Comparison of ENCODE assay signal across 8 mouse cellular contexts in genomic region chr17:83982700-83983069, GRCm38 (mm10).
DNase-seq lines count a peak whose midpoint lies in the region; ATAC-seq and TF ChIP-seq lines count a peak whose summit lies in the region.

No protein-coding gene starts in this region.

- H3K9ac ChIP-seq in midbrain, postnatal 0 days (replicated peaks; ENCODE audit: low read length, poor library complexity, severe bottlenecking), result no peak overlapping the region
- H3K9ac ChIP-seq in hindbrain, postnatal 0 days (replicated peaks; ENCODE audit: low read length), result peak overlapping the region; percentile 28; the same call in 1 of the 2 replicates

- H3K36me3 ChIP-seq in midbrain, embryonic 10.5 days, result no peaks in the 10 kb centered on the region
- H3K36me3 ChIP-seq in midbrain, postnatal 0 days (ENCODE audit: insufficient read depth, low read length), result no peaks in the 10 kb centered on the region
- H3K36me3 ChIP-seq in hindbrain, postnatal 0 days (ENCODE audit: insufficient read depth, low read length), result no peaks in the 10 kb centered on the region
- no peaks in the 10 kb centered on the region for H3K36me3 ChIP-seq in small intestine, adult 2 months (ENCODE audit: control insufficient read depth, insufficient read depth, low read length)

- 0 out of 2 replicates have a peak, but pooled peaks cover 2% of the 10 kb centered on the region for H3K9me3 ChIP-seq in midbrain, embryonic 10.5 days (replicated peaks)
- H3K9me3 ChIP-seq in midbrain, postnatal 0 days (ENCODE audit: low read length), result no peaks in the 10 kb centered on the region
- no peaks in the 10 kb centered on the region for H3K9me3 ChIP-seq in hindbrain, postnatal 0 days (ENCODE audit: low read length)

- 61% methylated on average over 8 of the region's 8 CpGs for WGBS in cerebellum, adult 2 months
- 61% methylated on average over 8 of the region's 8 CpGs for WGBS in midbrain, embryonic 10.5 days
- WGBS in midbrain, postnatal 0 days, result 52% methylated on average over 8 of the region's 8 CpGs
- WGBS in hindbrain, postnatal 0 days, result 43% methylated on average over 8 of the region's 8 CpGs
- whole genome bisulfite sequencing in small intestine, adult 2 months, result 84% methylated on average over 8 of the region's 8 CpGs

- TF ChIP-seq CTCF in cerebellum, adult 2 months (IDR thresholded peaks at IDR 0.05; ENCODE audit: borderline replicate concordance, insufficient read depth, low read depth, low read length), result no peak
- no peak for TF ChIP-seq CTCF in midbrain, postnatal 0 days (IDR thresholded peaks at IDR 0.05)
- no peak for TF ChIP-seq CTCF in hindbrain, postnatal 0 days (IDR thresholded peaks at IDR 0.05; ENCODE audit: low read depth)
- TF ChIP-seq CTCF in small intestine, adult 2 months (IDR thresholded peaks at IDR 0.05; ENCODE audit: extremely low read depth, insufficient read length, insufficient replicate concordance, low read depth, low read length), result no peak

- TF ChIP-seq POLR2A in cerebellum, adult 2 months (IDR thresholded peaks at IDR 0.05; ENCODE audit: borderline replicate concordance, insufficient read depth, low read length), result no peak
- no peak for TF ChIP-seq POLR2A in small intestine, adult 2 months (IDR thresholded peaks at IDR 0.05; ENCODE audit: low read depth, low read length)

- peaks cover 6% of the 10 kb centered on the region; the same call in 1 of the 2 replicates for H3K4me1 ChIP-seq in cerebellum, adult 2 months (ENCODE audit: control insufficient read depth, insufficient read depth, low read length)
- H3K4me1 ChIP-seq in midbrain, embryonic 10.5 days, result peaks cover 53% of the 10 kb centered on the region
- H3K4me1 ChIP-seq in midbrain, postnatal 0 days (ENCODE audit: insufficient read depth, low read length), result 0 out of 2 replicates have a peak, but pooled peaks cover 7% of the 10 kb centered on the region
- peaks cover 10% of the 10 kb centered on the region; the same call in 1 of the 2 replicates for H3K4me1 ChIP-seq in hindbrain, postnatal 0 days (ENCODE audit: insufficient read depth, low read length)
- peaks cover 11% of the 10 kb centered on the region for H3K4me1 ChIP-seq in small intestine, adult 2 months (ENCODE audit: control insufficient read depth, insufficient read depth, insufficient read length, low read length)

- H3K27ac ChIP-seq in cerebellum, adult 2 months (ENCODE audit: insufficient read depth, low read length), result peak overlapping the region; percentile 54; the same call in 1 of the 2 replicates
- peak overlapping the region; percentile 80 for H3K27ac ChIP-seq in midbrain, embryonic 10.5 days (replicated peaks)
- no peak overlapping the region for H3K27ac ChIP-seq in midbrain, postnatal 0 days (ENCODE audit: low read depth, low read length)
- peak overlapping the region; percentile 76 for H3K27ac ChIP-seq in hindbrain, postnatal 0 days
- H3K27ac ChIP-seq in small intestine, adult 2 months (ENCODE audit: insufficient read depth, low read depth, low read length), result peak overlapping the region; percentile 32

- H3K4me3 ChIP-seq in cerebellum, adult 2 months (replicated peaks; ENCODE audit: insufficient read depth, low read depth, low read length), result no peak overlapping the region
- H3K4me3 ChIP-seq in midbrain, embryonic 10.5 days, result no peak overlapping the region
- no peak overlapping the region for H3K4me3 ChIP-seq in midbrain, postnatal 0 days (ENCODE audit: low read depth, low read length)
- H3K4me3 ChIP-seq in hindbrain, postnatal 0 days (ENCODE audit: low read length), result no peak overlapping the region
- H3K4me3 ChIP-seq in small intestine, adult 2 months (ENCODE audit: low read depth, low read length), result no peak overlapping the region

- no peaks in the 10 kb centered on the region for H3K27me3 ChIP-seq in cerebellum, adult 2 months (ENCODE audit: control insufficient read depth, insufficient read depth, low read length)
- H3K27me3 ChIP-seq in midbrain, embryonic 10.5 days (ENCODE audit: low read depth, poor library complexity, severe bottlenecking), result 0 out of 2 replicates have a peak, but pooled peaks cover 7% of the 10 kb centered on the region
- H3K27me3 ChIP-seq in midbrain, postnatal 0 days (ENCODE audit: insufficient read depth, low read length), result no peaks in the 10 kb centered on the region
- H3K27me3 ChIP-seq in hindbrain, postnatal 0 days (ENCODE audit: insufficient read depth, low read length), result no peaks in the 10 kb centered on the region
- no peaks in the 10 kb centered on the region for H3K27me3 ChIP-seq in small intestine, adult 2 months (ENCODE audit: control insufficient read depth, insufficient read depth, low read length)

- H3K4me2 ChIP-seq in midbrain, postnatal 0 days (ENCODE audit: low read depth, low read length, poor library complexity, severe bottlenecking), result no peak overlapping the region
- H3K4me2 ChIP-seq in hindbrain, postnatal 0 days (ENCODE audit: low read depth, low read length), result no peak overlapping the region

- DNase-seq in cerebellum, adult 2 months, result no peak
- no peak for DNase-seq in cerebellum, postnatal 25 days
- DNase-seq in midbrain, embryonic 10.5 days (ENCODE audit: low spot score), result no peak
- DNase-seq in midbrain, postnatal 0 days (ENCODE audit: low spot score), result no peak
- no peak for DNase-seq in hindbrain, postnatal 0 days (ENCODE audit: low spot score)
- DNase-seq in urinary bladder, adult 2 months (ENCODE audit: low spot score), result no peak
- DNase-seq in frontal cortex, adult 2 months (ENCODE audit: extremely low spot score in 1 of 2, low spot score in 1 of 2), result no peak

- no peak for ATAC-seq in midbrain, postnatal 0 days (ENCODE audit: low FRiP score)
- 0 out of 2 replicates have a peak, but pooled peaks have one; percentile 3 for ATAC-seq in hindbrain, postnatal 0 days
